Mouse (Mus musculus): ENCODE data around the gene Itga6. TPM values are rescaled to one million over a fixed set of nuclear protein-coding genes. Genes with fewer than 3 reads are reported as not detected.

Itga6 gene
- total and polyA plus RNA-seq, 3 experiments: 1.0 to 2.7 TPM; not detected in 1

- Histone ChIP-seq H3K79me2 (ENCODE audit: control insufficient read depth, insufficient read depth, low read length, poor library complexity) (no peaks in the 10 kb centered on the region), H3K4me1 (ENCODE audit: control insufficient read depth in 1 of 2, insufficient read depth in 2 of 2, low read length in 2 of 2) (peaks cover 5 to 24% of the 10 kb centered on the region in 2 experiments), H3K9ac (ENCODE audit: control insufficient read depth, low read depth, low read length, poor library complexity, severe bottlenecking) (no peak overlapping the region), H3K9me3 (replicated peaks; ENCODE audit: insufficient read depth, low read length) (no peaks in the 10 kb centered on the region), H3K27me3 (ENCODE audit: control insufficient read depth in 1 of 2, insufficient read depth in 2 of 2, low read length in 2 of 2) (0 out of 4 replicates have a peak, but pooled peaks cover 0 to 3% of the 10 kb centered on the region in 2 experiments), H3K36me3 (ENCODE audit: control insufficient read depth in 1 of 2, insufficient read depth in 2 of 2, low read length in 2 of 2) (peaks cover 0 to 15% of the 10 kb centered on the region in 2 experiments; a peak in 2 of 4 replicates), H3K27ac (ENCODE audit: control insufficient read depth, low read depth, low read length) (no peak overlapping the region), H3K4me3 (ENCODE audit: control insufficient read depth in 1 of 2, insufficient read depth in 1 of 2, low read depth in 2 of 2, low read length in 2 of 2) (no peak overlapping the region)
- no peak for TF ChIP-seq POLR2AphosphoS2 (IDR thresholded peaks at IDR 0.05; ENCODE audit: low read length)
- no peak for TF ChIP-seq TCF12 (IDR thresholded peaks at IDR 0.05; ENCODE audit: low read depth, low read length)
- TF ChIP-seq NRF1 (IDR thresholded peaks at IDR 0.05; ENCODE audit: insufficient read depth, low read depth, low read length, poor library complexity, severe bottlenecking): no peak
- no peak for TF ChIP-seq HCFC1 (IDR thresholded peaks at IDR 0.05; ENCODE audit: low read depth, low read length)
- no peak for TF ChIP-seq GABPA (IDR thresholded peaks at IDR 0.05; ENCODE audit: low read depth, low read length)
- DNase-seq (ENCODE audit: low read depth, low spot score): no peak
Observed at GRCm38 (mm10) chr2:71761081-71761480, 15.7 kb downstream of the Itga6 start.

GRCm38 (mm10) chr2:71764525-71764924 lies 19.1 kb downstream of the Itga6 start:
- no peak for DNase-seq (ENCODE audit: low read depth, low spot score)
- no peak overlapping the region for H3K27ac ChIP-seq (ENCODE audit: control insufficient read depth, low read depth, low read length)
- 0 out of 4 replicates have a peak, but pooled peaks cover 0 to 3% of the 10 kb centered on the region in 2 experiments for H3K27me3 ChIP-seq (ENCODE audit: control insufficient read depth in 1 of 2, insufficient read depth in 2 of 2, low read length in 2 of 2)
- peaks cover 0 to 8% of the 10 kb centered on the region in 2 experiments; a peak in 2 of 4 replicates for H3K36me3 ChIP-seq (ENCODE audit: control insufficient read depth in 1 of 2, insufficient read depth in 2 of 2, low read length in 2 of 2)
- TF ChIP-seq CTCF (IDR thresholded peaks at IDR 0.05 in 2 of 3, conservative IDR thresholded peaks at IDR 0.05 in 1 of 3; ENCODE audit: control insufficient read depth in 1 of 3, insufficient read depth in 1 of 3, low read depth in 2 of 3, low read length in 3 of 3, poor library complexity in 1 of 3, severe bottlenecking in 1 of 3): no peak
- TF ChIP-seq MYC (IDR thresholded peaks at IDR 0.05; ENCODE audit: low read depth, low read length): no peak
- no peak for TF ChIP-seq EP300 (IDR thresholded peaks at IDR 0.05; ENCODE audit: low read depth in 1 of 2, low read length in 2 of 2)
- TF ChIP-seq SIN3A (IDR thresholded peaks at IDR 0.05; ENCODE audit: low read length): no peak
- TF ChIP-seq NELFE (IDR thresholded peaks at IDR 0.05; ENCODE audit: low read depth, low read length): no peak
- TF ChIP-seq BHLHE40 (IDR thresholded peaks at IDR 0.05; ENCODE audit: borderline replicate concordance, low read depth, low read length): no peak
- TF ChIP-seq ZNF384 (IDR thresholded peaks at IDR 0.05; ENCODE audit: low read depth, low read length): no peak
- no peak for TF ChIP-seq GATA1 (IDR thresholded peaks at IDR 0.05; ENCODE audit: low read depth, low read length)
- TF ChIP-seq SMC3 (IDR thresholded peaks at IDR 0.05; ENCODE audit: low read depth, low read length): no peak
- no peak for TF ChIP-seq RAD21 (IDR thresholded peaks at IDR 0.05; ENCODE audit: low read depth, low read length)
- TF ChIP-seq GABPA (IDR thresholded peaks at IDR 0.05; ENCODE audit: low read depth, low read length): no peak
- H3K4me1 ChIP-seq (ENCODE audit: control insufficient read depth in 1 of 2, insufficient read depth in 2 of 2, low read length in 2 of 2): peaks cover 5 to 12% of the 10 kb centered on the region in 2 experiments
- H3K9ac ChIP-seq (ENCODE audit: control insufficient read depth, low read depth, low read length, poor library complexity, severe bottlenecking): no peak overlapping the region
- no peaks in the 10 kb centered on the region for H3K79me2 ChIP-seq (ENCODE audit: control insufficient read depth, insufficient read depth, low read length, poor library complexity)
- no peaks in the 10 kb centered on the region for H3K9me3 ChIP-seq (replicated peaks; ENCODE audit: insufficient read depth, low read length)
- H3K4me3 ChIP-seq (ENCODE audit: control insufficient read depth in 1 of 2, insufficient read depth in 1 of 2, low read depth in 2 of 2, low read length in 2 of 2): no peak overlapping the region
